Mouse (Mus musculus): ENCODE measurements at regions not wholly inside any gene's neighbourhood (a gene's known extent, or its start where the extent isn't known, plus 50 kb on each side); places are given as distances from the start of the nearest gene placed in this dataset.

DNA sequence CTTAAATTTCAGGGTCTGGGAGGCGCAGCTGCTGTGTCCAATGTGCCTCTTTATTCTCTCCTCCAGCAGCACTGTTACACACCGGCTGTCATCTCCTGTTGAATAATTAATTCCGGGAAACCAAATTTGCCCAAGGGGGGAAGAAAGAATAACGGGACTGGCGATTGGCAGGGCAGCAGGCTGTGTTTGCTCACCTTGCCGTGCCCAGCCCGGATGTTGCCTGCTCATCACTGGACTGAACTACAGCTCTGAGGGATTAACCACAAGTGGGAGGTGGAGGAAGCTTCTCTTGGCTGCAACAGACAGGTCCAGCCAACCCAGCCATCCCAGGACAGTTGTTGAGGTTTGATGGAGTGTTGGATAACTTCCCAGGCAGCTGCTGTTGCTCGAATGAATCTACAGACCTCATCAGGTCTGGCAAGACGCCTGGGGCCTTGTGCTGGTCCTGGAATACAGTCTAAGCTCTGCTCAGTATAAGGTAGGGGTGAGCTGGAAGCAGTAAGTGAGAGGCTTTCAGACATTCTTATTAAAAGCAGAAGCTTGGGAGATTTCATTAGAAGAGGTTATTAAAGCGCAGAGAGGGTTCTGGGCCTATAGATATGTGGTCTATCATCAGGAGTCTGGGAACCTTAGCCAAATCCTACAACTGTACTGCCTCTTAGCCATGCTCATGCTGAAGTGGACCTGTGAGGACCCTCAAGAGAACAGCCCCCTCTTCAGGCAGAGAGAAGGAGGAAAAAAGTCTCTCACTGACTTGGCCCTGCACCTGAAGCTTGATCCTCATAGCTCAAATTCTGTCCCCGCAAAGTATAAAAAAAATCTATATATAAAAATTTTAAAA is 291.8 kb downstream of the Il20rb start:
- no peak for DNase-seq

GRCm38 (mm10) chr9:100194158-100194557 is 292.4 kb downstream of the Il20rb start:
- DNase-seq = no peak

- no peak for DNase-seq
Observed at GRCm38 (mm10) chr9:100184081-100184480, 302.5 kb downstream of the Il20rb start.

GRCm38 (mm10) chr9:100176291-100176690 is 300.3 kb upstream of the Sox14 start:
- no peak for DNase-seq

DNA sequence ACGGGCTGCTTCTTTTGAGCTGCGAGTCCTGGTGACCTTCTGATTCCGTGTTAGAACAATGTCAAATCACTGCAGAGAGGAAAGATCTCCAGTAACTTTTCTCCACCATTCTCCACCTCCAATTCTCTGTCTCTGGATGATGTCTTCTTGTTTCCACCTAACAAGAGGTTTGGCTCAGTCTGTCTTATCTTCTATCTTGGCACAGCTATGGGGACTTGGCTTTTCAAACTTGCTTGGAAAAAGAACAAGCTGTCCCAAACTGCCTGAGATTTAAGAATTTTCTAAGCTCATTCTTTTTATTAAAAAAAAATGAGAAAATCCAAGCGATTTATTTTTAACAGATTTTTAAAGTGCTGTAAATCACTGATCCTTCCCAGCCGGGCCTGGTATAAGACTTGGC is 290.3 kb upstream of the Sox14 start:
- peak; percentile 0 for DNase-seq

- no peak for DNase-seq
Observed at GRCm38 (mm10) chr9:100161961-100162360, 286.0 kb upstream of the Sox14 start.
